Mouse (Mus musculus) frontal cortex, adult 2 months (tissue): ENCODE results near the gene Lhfpl3. TPM values are rescaled to one million over a fixed set of nuclear protein-coding genes. Genes with fewer than 3 reads are reported as not detected.
A peak's percentile ranks its signal among the peaks of the same experiment; 100 is the strongest.

Experiments used
- DNase-seq, 2 experiments: peaks; one replicate each; pipeline ENCODE4 v3.0.0; 2022; ENCODE audit warnings: low spot score in 1 of 2; ENCODE audit errors: extremely low spot score in 1 of 2
- polyA plus RNA-seq: library from polyadenylated mRNA; depleted of rRNA; stranded (reverse); fragments of >200 nt; gene quantifications from 2 replicates; pipeline ENCODE4 v1.2.3, GENCODE M21; 2012

Gene Lhfpl3
- polyA plus RNA-seq, 1 experiment, result 43.4 TPM

- no peak for DNase-seq
Observed at GRCm38 (mm10) chr5:23114249-23114648, 368.4 kb downstream of the Lhfpl3 start.

DNA sequence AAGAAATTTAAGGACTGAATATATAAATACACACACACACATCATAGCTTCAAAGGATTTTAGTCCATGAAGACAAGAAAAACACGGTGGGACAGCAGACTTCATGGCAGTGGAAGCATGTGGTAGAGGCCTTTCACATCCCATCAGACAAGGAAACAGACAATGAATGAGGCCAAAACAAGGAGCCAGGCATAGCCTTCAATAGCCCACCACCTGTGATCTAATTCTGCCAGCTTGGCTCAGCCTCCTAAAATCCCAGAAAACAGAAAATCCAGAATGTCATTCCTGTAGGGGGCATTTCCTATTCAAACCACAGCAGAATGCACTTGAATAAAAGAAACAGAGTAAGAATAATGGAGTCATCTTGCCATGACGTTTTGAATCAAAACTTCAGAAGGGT, 381.0 kb downstream of the Lhfpl3 start:
- no peak for DNase-seq

GRCm38 (mm10) chr5:23140183-23140921, 394.5 kb downstream of the Lhfpl3 start:
- no peak for DNase-seq

DNA sequence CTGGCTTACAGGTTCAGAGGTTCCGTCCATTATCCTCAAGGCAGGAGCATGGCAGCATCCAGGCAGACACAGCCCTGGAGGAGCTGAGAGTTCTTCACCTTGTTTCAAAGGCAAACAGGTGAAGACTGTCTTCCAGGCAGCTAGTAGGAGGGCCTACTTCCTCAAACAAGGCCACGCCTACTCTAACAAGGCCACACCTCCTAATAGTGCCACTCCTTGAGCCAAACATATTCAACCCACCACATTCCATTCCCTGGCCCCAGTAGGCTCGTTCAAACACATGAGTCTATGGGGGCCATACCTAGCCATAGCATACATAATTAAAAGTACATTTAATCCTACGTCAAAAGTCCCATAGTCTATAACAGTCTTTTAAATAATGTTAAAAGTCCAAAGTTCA, 407.4 kb downstream of the Lhfpl3 start:
- DNase-seq, result no peak

GRCm38 (mm10) chr5:23154439-23154838, 408.6 kb downstream of the Lhfpl3 start:
- no peak for DNase-seq

DNA sequence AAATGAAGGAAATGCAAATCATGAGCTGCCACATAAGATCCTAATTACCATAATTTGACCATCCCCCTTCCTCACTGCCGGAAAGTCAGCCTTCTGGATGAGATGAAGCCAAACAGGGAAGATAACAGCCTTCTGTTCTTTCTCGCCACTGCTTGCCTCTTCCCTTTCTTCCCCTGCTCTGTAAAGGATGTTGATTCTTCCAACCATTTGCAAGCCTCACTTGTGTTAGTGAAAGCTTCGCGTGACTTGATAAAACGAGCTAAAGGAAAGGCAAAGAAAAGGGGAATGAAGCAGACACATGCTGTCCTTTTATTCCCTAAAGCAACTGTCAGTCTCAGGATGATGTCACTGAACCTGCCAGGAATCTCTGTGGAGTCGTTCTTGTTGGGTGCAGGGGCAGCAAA, 420.1 kb downstream of the Lhfpl3 start:
- DNase-seq, result peak in 1 of 2 experiments; percentile 22

DNA sequence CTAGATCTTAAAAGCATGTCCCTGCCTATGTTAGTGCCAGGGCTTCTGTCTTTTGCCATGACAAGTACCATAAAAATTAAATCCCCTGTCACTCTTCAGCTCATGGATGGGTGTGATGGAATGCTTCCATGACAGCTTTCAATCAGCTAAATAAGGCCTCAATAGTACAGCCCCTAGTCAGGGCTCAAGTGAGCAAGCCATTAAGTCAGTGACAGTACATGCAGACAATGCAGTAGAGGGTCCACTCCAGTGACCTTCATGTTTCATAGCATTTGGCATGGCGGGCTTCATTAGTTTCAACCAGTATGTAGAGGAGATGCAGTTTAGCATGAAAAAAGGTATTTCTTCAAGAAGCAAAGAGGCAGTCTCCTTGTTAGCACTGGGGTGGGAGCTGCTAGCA, 420.8 kb downstream of the Lhfpl3 start:
- no peak for DNase-seq

DNA sequence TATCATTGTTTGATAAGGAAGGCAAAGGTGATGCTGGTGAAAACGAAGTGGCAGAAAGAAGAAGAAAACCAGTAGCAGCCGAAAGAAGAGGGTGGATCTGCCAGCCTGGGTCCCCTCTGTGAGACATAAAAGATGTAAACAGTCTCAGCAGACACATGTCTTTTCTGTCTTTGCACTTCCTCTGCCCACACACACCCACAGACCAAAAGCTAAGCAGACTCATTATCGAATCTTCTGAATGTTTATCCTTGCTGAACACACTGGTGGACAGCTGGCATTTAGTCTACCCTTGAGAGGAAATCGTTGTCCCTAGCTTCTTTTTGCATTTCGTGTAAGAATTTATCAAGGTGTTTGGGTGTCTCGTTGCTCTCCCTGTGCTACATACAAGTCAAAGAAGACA, 443.8 kb downstream of the Lhfpl3 start:
- DNase-seq, result peak in 1 of 2 experiments; percentile 53

DNA sequence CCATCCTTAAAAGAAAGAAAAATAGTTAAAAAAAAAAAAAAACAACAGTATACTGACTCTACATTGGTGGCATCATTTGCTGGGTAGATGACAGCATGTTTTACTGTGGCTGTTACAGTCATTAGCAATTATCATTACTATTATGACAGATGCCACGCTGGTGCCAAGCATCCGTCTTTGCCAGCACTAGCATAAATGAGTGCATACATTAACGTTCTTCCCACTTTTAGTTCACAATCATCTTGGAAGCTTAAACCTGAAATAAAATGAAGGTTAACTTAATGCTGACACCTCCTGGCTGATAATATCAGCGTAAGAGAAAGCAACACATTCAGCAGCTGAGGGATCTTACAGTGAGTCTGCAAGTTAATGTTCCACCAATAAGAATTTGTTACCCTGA, 451.0 kb downstream of the Lhfpl3 start:
- DNase-seq, result peak in 1 of 2 experiments; percentile 15

DNA sequence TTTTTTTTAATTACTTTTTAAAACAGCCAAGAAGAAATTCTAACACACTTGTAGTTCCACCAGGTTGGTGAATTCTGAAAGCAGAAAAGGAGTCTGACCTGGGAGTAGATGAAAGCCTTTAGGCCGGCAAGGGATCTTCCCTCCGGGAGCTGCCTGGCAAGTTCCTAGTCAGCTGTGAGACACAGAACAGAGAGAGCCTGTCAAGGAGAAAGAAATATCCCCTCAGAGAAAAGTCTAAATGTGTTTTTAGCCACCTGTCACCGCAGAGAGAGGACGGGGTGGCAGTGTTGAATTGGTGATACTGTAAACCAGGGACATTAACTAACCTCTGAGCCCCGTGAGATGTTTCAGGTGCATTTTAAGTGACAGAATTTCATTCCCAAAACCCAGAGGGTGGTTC, 467.2 kb downstream of the Lhfpl3 start:
- no peak for DNase-seq

GRCm38 (mm10) chr5:23214646-23215045, 468.8 kb downstream of the Lhfpl3 start:
- DNase-seq, result no peak

GRCm38 (mm10) chr5:23219655-23220054, 473.8 kb downstream of the Lhfpl3 start:
- no peak for DNase-seq

GRCm38 (mm10) chr5:23224759-23225536, 479.1 kb downstream of the Lhfpl3 start:
- peak in 1 of 2 experiments; percentile 86 for DNase-seq

DNA sequence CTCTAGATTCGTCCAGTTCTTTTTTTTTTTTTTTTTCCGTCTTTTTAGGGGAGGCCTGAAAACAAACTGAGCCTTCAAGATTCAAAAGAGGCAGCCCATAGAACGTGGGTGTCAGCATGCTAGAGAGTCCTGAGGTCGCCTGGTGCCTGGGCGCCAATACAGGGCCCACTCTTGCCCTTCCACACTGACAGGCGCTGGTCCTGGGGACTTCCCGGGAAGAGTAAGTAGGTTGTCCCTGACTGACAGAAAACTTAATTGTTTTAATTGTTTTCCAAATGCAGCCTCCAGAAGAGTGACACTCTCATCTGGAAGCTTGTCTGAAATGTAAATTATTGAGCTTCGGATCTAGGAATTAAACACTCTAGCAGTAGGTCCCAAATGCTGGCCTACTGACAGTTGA, 479.8 kb downstream of the Lhfpl3 start:
- no peak for DNase-seq

DNA sequence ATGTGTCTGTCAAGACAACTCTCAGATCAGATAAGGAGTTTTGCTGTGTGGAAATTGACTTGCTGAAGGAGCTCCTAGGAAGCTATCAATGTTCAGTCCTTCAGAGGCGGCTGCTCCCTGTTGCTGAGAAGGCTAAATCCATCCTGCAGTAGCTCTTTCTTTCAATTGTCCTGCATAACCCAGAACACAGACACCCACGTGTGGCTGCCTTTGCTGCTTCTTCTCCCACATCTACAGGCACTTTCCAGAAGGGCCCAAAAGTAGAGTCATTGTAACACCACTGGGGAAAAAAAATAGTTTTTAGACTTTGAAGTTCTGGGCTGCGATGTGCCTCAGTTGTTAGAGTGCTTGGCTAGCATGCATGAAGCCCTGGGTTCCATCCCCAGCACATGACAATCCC, 480.9 kb downstream of the Lhfpl3 start:
- DNase-seq, result peak in 1 of 2 experiments; percentile 11

DNA sequence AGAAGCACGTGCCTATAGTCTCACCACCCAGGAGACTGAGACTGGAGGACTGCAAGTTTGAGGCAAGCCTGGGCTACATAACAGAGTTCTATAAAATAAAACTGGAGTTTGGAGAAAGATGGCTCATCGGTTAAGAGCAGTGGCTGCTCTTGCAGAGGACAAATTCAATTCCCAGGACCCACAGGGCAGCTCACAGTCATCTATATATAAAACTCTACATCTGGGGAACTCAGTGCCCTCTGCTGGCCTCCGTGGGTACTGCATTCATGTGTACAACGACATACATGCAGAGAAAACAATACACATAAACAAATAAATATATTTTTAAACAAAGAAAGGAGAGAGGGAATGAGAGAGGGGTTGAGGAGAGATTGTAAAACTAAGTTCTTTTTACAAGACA, 501.1 kb downstream of the Lhfpl3 start:
- DNase-seq, result peak in 1 of 2 experiments; percentile 63

GRCm38 (mm10) chr5:23247784-23248183, 501.9 kb downstream of the Lhfpl3 start:
- no peak for DNase-seq

- no peak for DNase-seq
Observed at GRCm38 (mm10) chr5:23248303-23248702, 502.4 kb downstream of the Lhfpl3 start.

DNA sequence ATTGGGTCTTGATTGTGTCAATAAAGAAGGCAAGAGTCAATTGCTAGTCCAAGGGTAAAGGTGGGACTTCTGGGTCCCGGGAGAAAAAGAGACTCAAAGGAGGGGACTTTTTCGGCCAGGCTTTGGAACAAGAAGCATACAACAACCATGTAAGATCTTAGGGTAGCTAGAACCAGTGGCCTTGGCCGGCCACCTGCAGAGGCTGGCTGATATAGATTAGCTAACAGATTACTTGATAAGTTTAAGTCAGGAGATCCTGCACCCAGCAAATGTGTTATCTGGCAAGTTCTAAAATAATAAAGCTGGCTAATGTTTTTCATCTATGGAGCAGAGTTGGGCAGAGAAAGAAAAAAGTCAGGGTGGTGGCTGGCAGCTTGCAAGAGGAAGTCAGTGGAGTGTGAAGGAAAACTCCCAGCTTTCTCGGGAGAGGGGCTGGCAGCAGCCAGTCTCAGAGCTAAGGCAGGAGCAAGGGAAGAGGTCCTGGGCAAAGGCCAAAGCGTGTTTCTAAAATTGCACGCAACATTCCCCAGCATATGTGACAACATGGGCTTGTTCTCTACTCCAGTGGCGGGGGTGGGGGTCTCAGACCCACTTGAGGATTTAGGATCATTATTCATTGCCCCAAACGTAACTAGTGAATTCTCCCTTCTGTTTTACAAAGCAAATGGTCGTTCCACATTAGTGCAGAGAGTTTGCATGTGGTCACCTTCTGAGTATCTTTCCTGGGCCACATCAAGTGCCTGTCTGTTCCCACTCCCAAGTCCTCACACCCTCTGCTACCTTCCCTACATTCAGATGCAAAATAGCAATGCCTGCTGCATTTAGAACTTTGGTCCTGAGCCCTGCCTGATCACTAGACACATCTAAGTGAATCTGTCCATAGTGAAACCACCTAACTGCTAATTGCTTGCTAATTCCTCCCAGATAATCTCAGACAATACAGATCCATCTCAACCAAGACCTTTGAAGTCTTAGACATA, 504.3 kb downstream of the Lhfpl3 start:
- no peak for DNase-seq

GRCm38 (mm10) chr5:23251462-23252224, 505.8 kb downstream of the Lhfpl3 start:
- DNase-seq, result peak in 1 of 2 experiments; percentile 54
